Mouse (Mus musculus): ENCODE results near the gene Spata31d1b.

GRCm38 (mm10) chr13:59690576-59690975 lies 21.5 kb upstream of the Spata31d1b start:
- TF ChIP-seq CTCF (IDR thresholded peaks at IDR 0.05; ENCODE audit: insufficient read depth, low read length), result no peak
- no peak for TF ChIP-seq POLR2A (IDR thresholded peaks at IDR 0.05; ENCODE audit: borderline replicate concordance, extremely low read depth, low read depth, low read length)
